Mouse (Mus musculus): ENCODE results near the gene Rhbdl1. TPM values are rescaled to one million over a fixed set of nuclear protein-coding genes. Genes with fewer than 3 reads are reported as not detected.

Rhbdl1 gene
- polyA plus RNA-seq, 1 experiment from 2014 or later: 56.9 TPM

- no peaks in the 10 kb centered on the region for H3K9me3 ChIP-seq (replicated peaks)
- peak within 1 kb of the TSS; percentile 82 for H3K9ac ChIP-seq (replicated peaks)
- peak within 1 kb of the TSS; percentile 85 for H3K4me3 ChIP-seq (replicated peaks)
- H3K4me1 ChIP-seq: peaks cover 36% of the 10 kb centered on the region
- H3K27me3 ChIP-seq (replicated peaks): no peaks in the 10 kb centered on the region
- H3K4me2 ChIP-seq: peak within 1 kb of the TSS; percentile 94
- H3K27ac ChIP-seq (replicated peaks): peak within 1 kb of the TSS; percentile 94
- WGBS: 0% methylated on average over 23 of the region's 23 CpGs
- peaks cover 56% of the 10 kb centered on the region for H3K36me3 ChIP-seq
- ATAC-seq (ENCODE audit: low FRiP score): peak; percentile 73
Observed at GRCm38 (mm10) chr17:25785281-25785745, 51.8 kb downstream of the Rhbdl1 start, which contains the start of gene Haghl. TSS of gene Haghl (minus strand) at chr17:25785673.

Small RNA genes within 50 kb of the gene (microRNA-seq; reads per million reads assigned to microRNA genes)
- gene Mir3082: not detected

Other genes with a start within 250 kb of the Rhbdl1 start
- gene Gng13, start 120.1 kb downstream of the Rhbdl1 start, polyA plus RNA-seq (2015; fragmentation: Nextera tagmentation; extraction: Ambion mirVana): 8.0 and 8.3 TPM in 2 replicates
- 5.8 and 10.1 TPM in 2 replicates for gene Chtf18, start 109.9 kb downstream of the Rhbdl1 start, polyA plus RNA-seq (2015; fragmentation: Nextera tagmentation; extraction: Ambion mirVana)
- gene Rpusd1, start 109.6 kb downstream of the Rhbdl1 start, polyA plus RNA-seq (2015; fragmentation: Nextera tagmentation; extraction: Ambion mirVana): 29.3 and 30.3 TPM in 2 replicates
- not detected in 2 replicates for gene Mslnl, start 101.3 kb downstream of the Rhbdl1 start, polyA plus RNA-seq (2015; fragmentation: Nextera tagmentation; extraction: Ambion mirVana)
- gene Msln, start 82.9 kb downstream of the Rhbdl1 start, polyA plus RNA-seq (2015; fragmentation: Nextera tagmentation; extraction: Ambion mirVana): 1.4 and 2.0 TPM in 2 replicates
- 26.6 and 30.6 TPM in 2 replicates for gene Narfl, start 63.5 kb downstream of the Rhbdl1 start, polyA plus RNA-seq (2015; fragmentation: Nextera tagmentation; extraction: Ambion mirVana)
- 137 and 153 TPM in 2 replicates for gene Haghl, start 51.6 kb downstream of the Rhbdl1 start, polyA plus RNA-seq (2015; fragmentation: Nextera tagmentation; extraction: Ambion mirVana)
- gene Ccdc78, start 50.7 kb downstream of the Rhbdl1 start, polyA plus RNA-seq (2015; fragmentation: Nextera tagmentation; extraction: Ambion mirVana): 0.17 and 0.41 TPM in 2 replicates
- 94.0 and 94.1 TPM in 2 replicates for gene Fam173a, start 44.4 kb downstream of the Rhbdl1 start, polyA plus RNA-seq (2015; fragmentation: Nextera tagmentation; extraction: Ambion mirVana)
- gene AC134908.4, start 41.6 kb downstream of the Rhbdl1 start, polyA plus RNA-seq (2015; fragmentation: Nextera tagmentation; extraction: Ambion mirVana): 3.1 TPM in 1 of 2 replicates, not detected in the other
- gene Metrn, start 40.2 kb downstream of the Rhbdl1 start, polyA plus RNA-seq (2015; fragmentation: Nextera tagmentation; extraction: Ambion mirVana): 72.7 and 75.2 TPM in 2 replicates
- gene Fbxl16, start 28.2 kb downstream of the Rhbdl1 start, polyA plus RNA-seq (2015; fragmentation: Nextera tagmentation; extraction: Ambion mirVana): 31.3 and 40.9 TPM in 2 replicates
- gene Wdr24, start 13.7 kb downstream of the Rhbdl1 start, polyA plus RNA-seq (2015; fragmentation: Nextera tagmentation; extraction: Ambion mirVana): 26.5 and 29.9 TPM in 2 replicates
- gene Jmjd8, start 8.4 kb downstream of the Rhbdl1 start, polyA plus RNA-seq (2015; fragmentation: Nextera tagmentation; extraction: Ambion mirVana): 48.5 and 49.8 TPM in 2 replicates
- gene Stub1, start 3.9 kb downstream of the Rhbdl1 start, polyA plus RNA-seq (2015; fragmentation: Nextera tagmentation; extraction: Ambion mirVana): 380 TPM in 2 replicates
- 11.6 and 14.6 TPM in 2 replicates for gene Gm20683, start 4.5 kb upstream of the Rhbdl1 start, polyA plus RNA-seq (2015; fragmentation: Nextera tagmentation; extraction: Ambion mirVana)
- gene Rhot2, start 7.6 kb upstream of the Rhbdl1 start, polyA plus RNA-seq (2015; fragmentation: Nextera tagmentation; extraction: Ambion mirVana): 17.8 and 23.0 TPM in 2 replicates
- 15.5 and 18.1 TPM in 2 replicates for gene Wdr90, start 24.2 kb upstream of the Rhbdl1 start, polyA plus RNA-seq (2015; fragmentation: Nextera tagmentation; extraction: Ambion mirVana)
- 30.3 and 30.7 TPM in 2 replicates for gene Mcrip2, start 31.5 kb upstream of the Rhbdl1 start, polyA plus RNA-seq (2015; fragmentation: Nextera tagmentation; extraction: Ambion mirVana)
- 64.9 and 65.4 TPM in 2 replicates for gene Mettl26, start 37.8 kb upstream of the Rhbdl1 start, polyA plus RNA-seq (2015; fragmentation: Nextera tagmentation; extraction: Ambion mirVana)
- gene Wfikkn1, start 43.6 kb upstream of the Rhbdl1 start, polyA plus RNA-seq (2015; fragmentation: Nextera tagmentation; extraction: Ambion mirVana): 0.47 and 0.52 TPM in 2 replicates
- gene Rab40c, start 82.4 kb upstream of the Rhbdl1 start, polyA plus RNA-seq (2015; fragmentation: Nextera tagmentation; extraction: Ambion mirVana): 46.2 and 50.5 TPM in 2 replicates
- gene Pigq, start 107.6 kb upstream of the Rhbdl1 start, polyA plus RNA-seq (2015; fragmentation: Nextera tagmentation; extraction: Ambion mirVana): 71.9 and 78.2 TPM in 2 replicates
- not detected in 2 replicates for gene Nhlrc4, start 107.7 kb upstream of the Rhbdl1 start, polyA plus RNA-seq (2015; fragmentation: Nextera tagmentation; extraction: Ambion mirVana)
- gene A930017K11Rik, start 115.3 kb upstream of the Rhbdl1 start, polyA plus RNA-seq (2015; fragmentation: Nextera tagmentation; extraction: Ambion mirVana): 0.24 TPM in 1 of 2 replicates, not detected in the other
- gene Capn15, start 148.5 kb upstream of the Rhbdl1 start, polyA plus RNA-seq (2015; fragmentation: Nextera tagmentation; extraction: Ambion mirVana): 20.1 and 22.5 TPM in 2 replicates
- 21.6 and 27.0 TPM in 2 replicates for gene Rab11fip3, start 232.3 kb upstream of the Rhbdl1 start, polyA plus RNA-seq (2015; fragmentation: Nextera tagmentation; extraction: Ambion mirVana)